In genomic region chr9:50868182-50868581, GRCm38 (mm10) we compare ENCODE assay signal across 20 mouse cellular contexts. TPM values are rescaled to one million over a fixed set of nuclear protein-coding genes. Genes with fewer than 3 reads are reported as not detected.
DNase-seq lines count a peak whose midpoint lies in the region; ATAC-seq lines count a peak whose summit lies in the region.
"Had no signal": no experiment of that assay in that cellular context is flagged by ENCODE, and none has a peak within 500 bp of the region (broad histone marks: within the 10 kb centered on the region; RNA-seq: fewer than 3 reads in every experiment).

No protein-coding gene starts in this region.

- peak; percentile 80; the same call in 1 of the 2 replicates for ATAC-seq in cerebellum, adult (ENCODE audit: insufficient number of reproducible peaks, low FRiP score, low TSS enrichment)
- ATAC-seq: activated CD4-positive, CD25-positive, alpha-beta regulatory T cell, adult 4 months; forebrain, embryonic 16.5 days; hindbrain, embryonic 16.5 days had no signal

- intact Hi-C loops in left cerebral cortex, postnatal 36 days (cut with DNase I): no loop called here

- DNase-seq in cerebellum, postnatal 4 days (ENCODE audit: low spot score in 2 of 2): no peak
- peak; percentile 85 for DNase-seq in cerebellum, adult 11-12 months
- DNase-seq in cerebellum, adult 9-11 months: peak; percentile 87
- DNase-seq in urinary bladder, postnatal 36 days (ENCODE audit: low spot score in 2 of 2): no peak
- DNase-seq in urinary bladder, adult 18-20 months (ENCODE audit: low spot score in 2 of 2): no peak
- no peak for DNase-seq in left cerebral cortex, postnatal 36 days (ENCODE audit: low spot score in 2 of 2)
- DNase-seq: adrenal gland, adult 8-10 months; heart, postnatal 10 days; kidney, adult 18-20 months; kidney, postnatal 36 days; lung, embryonic 14.5 days; lung, postnatal 14 days; midbrain, embryonic 14.5 days; retina, postnatal 1 day; right cerebral cortex, postnatal 14 days; thymus, postnatal 4 days had no signal

RNA-seq across cellular contexts. Expression of gene Ppp2r1b, which starts 23.1 kb away (rescaled TPM):
- total RNA-seq in left cerebral cortex, postnatal 36 days (2021): 10 to 100 TPM; 13.6 to 15.4 TPM

Comparison
In these comparisons a context has a peak if more than half of its experiments do, and no peak if none do; other contexts are left out.
1. DNase-seq: peak in cerebellum, adult 11-12 months (single experiment) and cerebellum, adult 9-11 months (single experiment); none in cerebellum, postnatal 4 days (0 of 2), urinary bladder, postnatal 36 days (0 of 2), urinary bladder, adult 18-20 months (0 of 2) and left cerebral cortex, postnatal 36 days (0 of 2).